Mouse (Mus musculus) midbrain, embryonic 13.5 days (tissue): ENCODE results near the gene Gm11733. TPM values are rescaled to one million over a fixed set of nuclear protein-coding genes. Genes with fewer than 3 reads are reported as not detected.

Source experiments
- ATAC-seq: fragments of 200-750 bp; cut with Nextera tagmentation; 2 replicates; pipeline ENCODE4 v1.8.0; 2017; ENCODE audit warnings: mild to moderate bottlenecking, moderate TSS enrichment, moderate library complexity
- H3K27ac ChIP-seq: fragments of 300-500 bp; sonication (generic); 2 replicates; pipeline ENCODE4 v1.5.1; 2015; ENCODE audit warnings: inconsistent platforms, mild to moderate bottlenecking, moderate library complexity
- H3K27me3 ChIP-seq: fragments of 300-500 bp; sonication (generic); 2 replicates; pipeline ENCODE4 v1.6.1; 2015; ENCODE audit warnings: mild to moderate bottlenecking, inconsistent platforms
- H3K36me3 ChIP-seq: fragments of 300-500 bp; sonication (generic); 2 replicates; pipeline ENCODE4 v1.6.1; 2015; ENCODE audit warnings: mild to moderate bottlenecking, inconsistent platforms
- H3K4me1 ChIP-seq: fragments of 300-500 bp; sonication (generic); replicated peaks from 2 replicates; pipeline ENCODE4 v1.6.1; 2015; ENCODE audit warnings: inconsistent platforms
- H3K4me2 ChIP-seq: fragments of 300-500 bp; sonication (generic); replicated peaks from 2 replicates; pipeline ENCODE4 v1.6.1; 2015; ENCODE audit warnings: moderate library complexity, mild to moderate bottlenecking, inconsistent platforms
- H3K4me3 ChIP-seq: fragments of 300-500 bp; sonication (generic); replicated peaks from 2 replicates; pipeline ENCODE4 v1.5.1; 2015; ENCODE audit warnings: mild to moderate bottlenecking, inconsistent platforms
- H3K9ac ChIP-seq: fragments of 300-500 bp; sonication (generic); replicated peaks from 2 replicates; pipeline ENCODE4 v1.6.1; 2015; ENCODE audit warnings: mild to moderate bottlenecking, inconsistent platforms
- H3K9me3 ChIP-seq: fragments of 300-500 bp; sonication (generic); 2 replicates; pipeline ENCODE4 v1.6.1; 2016; ENCODE audit warnings: mild to moderate bottlenecking, inconsistent platforms
- WGBS: fragments of 180-500 bp; shearing (Covaris S2); methylation state at CpG from one replicate; pipeline ENCODE4 v1.1.7; 2015; 5-methylcytosine and 5-hydroxymethylcytosine counted together
- polyA plus RNA-seq: library from polyadenylated mRNA; unstranded; fragments of >200 nt; fragmentation: Nextera tagmentation; extraction: Ambion mirVana; gene quantifications from 2 replicates; pipeline ENCODE4 v1.2.1, GENCODE M21; 2015

Gene Gm11733
- polyA plus RNA-seq, 1 experiment from 2014 or later = not detected

GRCm38 (mm10) chr11:117466911-117467310, 17.3 kb upstream of the Gm11733 start:
- no peak overlapping the region for H3K4me3 ChIP-seq
- no peaks in the 10 kb centered on the region for H3K27me3 ChIP-seq
- H3K36me3 ChIP-seq = no peaks in the 10 kb centered on the region
- 74% methylated on average over 7 of the region's 7 CpGs for WGBS
- H3K4me2 ChIP-seq = no peak overlapping the region
- H3K27ac ChIP-seq = no peak overlapping the region
- no peak overlapping the region for H3K9ac ChIP-seq
- peaks cover 84% of the 10 kb centered on the region for H3K4me1 ChIP-seq
- no peaks in the 10 kb centered on the region for H3K9me3 ChIP-seq
- no peak for ATAC-seq

GRCm38 (mm10) chr11:117468585-117469363, 15.4 kb upstream of the Gm11733 start:
- Histone ChIP-seq H3K36me3 (no peaks in the 10 kb centered on the region), H3K27ac (peak overlapping the region; percentile 74), H3K4me1 (peaks cover 78% of the 10 kb centered on the region), H3K4me2 (no peak overlapping the region), H3K4me3 (no peak overlapping the region), H3K9me3 (no peaks in the 10 kb centered on the region), H3K27me3 (0 out of 2 replicates have a peak, but pooled peaks cover 4% of the 10 kb centered on the region), H3K9ac (0 out of 2 replicates have a peak overlapping the region, but pooled peaks have one; percentile 19)
- 0 out of 2 replicates have a peak, but pooled peaks have one; percentile 37 for ATAC-seq
- WGBS = 52% methylated on average over 6 of the region's 6 CpGs

GRCm38 (mm10) chr11:117469724-117470123, 14.4 kb upstream of the Gm11733 start:
- H3K27ac ChIP-seq = peak overlapping the region; percentile 74
- ATAC-seq = 0 out of 2 replicates have a peak, but pooled peaks have one; percentile 6
- H3K4me3 ChIP-seq = no peak overlapping the region
- no peaks in the 10 kb centered on the region for H3K9me3 ChIP-seq
- WGBS = 40% methylated on average over 5 of the region's 5 CpGs
- H3K36me3 ChIP-seq = no peaks in the 10 kb centered on the region
- peaks cover 72% of the 10 kb centered on the region for H3K4me1 ChIP-seq
- 0 out of 2 replicates have a peak, but pooled peaks cover 7% of the 10 kb centered on the region for H3K27me3 ChIP-seq
- H3K9ac ChIP-seq = no peak overlapping the region
- H3K4me2 ChIP-seq = no peak overlapping the region

- Histone ChIP-seq H3K9me3 (no peaks in the 10 kb centered on the region), H3K4me1 (peaks cover 64% of the 10 kb centered on the region), H3K36me3 (no peaks in the 10 kb centered on the region), H3K4me2 (no peak overlapping the region), H3K27ac (no peak overlapping the region), H3K9ac (no peak overlapping the region), H3K27me3 (0 out of 2 replicates have a peak, but pooled peaks cover 7% of the 10 kb centered on the region), H3K4me3 (no peak overlapping the region)
- ATAC-seq = no peak
- WGBS = 94% methylated on average over 12 of the region's 12 CpGs
These were observed 13.5 kb upstream of the Gm11733 start for GRCm38 (mm10) chr11:117470586-117471195.

- Histone ChIP-seq H3K9ac (no peak overlapping the region), H3K36me3 (no peaks in the 10 kb centered on the region), H3K9me3 (no peaks in the 10 kb centered on the region), H3K4me3 (no peak overlapping the region), H3K4me2 (no peak overlapping the region), H3K27me3 (0 out of 2 replicates have a peak, but pooled peaks cover 7% of the 10 kb centered on the region), H3K27ac (peak overlapping the region; percentile 47), H3K4me1 (peaks cover 60% of the 10 kb centered on the region)
- ATAC-seq = no peak
- 43% methylated on average over 14 of the region's 14 CpGs for WGBS
These were observed 12.4 kb upstream of the Gm11733 start for GRCm38 (mm10) chr11:117471625-117472283.

DNA sequence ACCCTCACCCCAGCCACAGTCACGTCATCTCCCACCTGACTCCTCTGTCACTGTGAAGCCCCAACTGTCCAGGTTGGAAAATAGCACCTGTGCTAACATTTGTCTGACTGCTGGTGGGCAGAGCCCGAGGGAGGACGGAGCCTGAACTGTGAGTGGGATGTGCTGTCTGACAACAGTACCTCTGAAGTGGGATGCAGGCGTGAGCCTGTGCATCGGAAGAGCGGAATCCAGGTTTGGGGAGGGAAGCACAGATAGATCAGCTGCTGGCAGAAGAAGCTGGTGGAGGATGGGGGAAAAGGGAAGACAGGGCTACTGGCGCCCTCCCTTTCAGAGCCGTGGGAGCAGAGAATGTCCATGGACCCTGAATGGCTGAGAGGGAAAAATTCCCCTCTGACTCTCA, 11.3 kb upstream of the Gm11733 start:
- Histone ChIP-seq H3K4me2 (no peak overlapping the region), H3K9me3 (no peaks in the 10 kb centered on the region), H3K9ac (no peak overlapping the region), H3K36me3 (no peaks in the 10 kb centered on the region), H3K4me1 (peaks cover 57% of the 10 kb centered on the region), H3K27me3 (0 out of 2 replicates have a peak, but pooled peaks cover 7% of the 10 kb centered on the region), H3K27ac (no peak overlapping the region), H3K4me3 (no peak overlapping the region)
- no peak for ATAC-seq
- 71% methylated on average over 8 of the region's 8 CpGs for WGBS

DNA sequence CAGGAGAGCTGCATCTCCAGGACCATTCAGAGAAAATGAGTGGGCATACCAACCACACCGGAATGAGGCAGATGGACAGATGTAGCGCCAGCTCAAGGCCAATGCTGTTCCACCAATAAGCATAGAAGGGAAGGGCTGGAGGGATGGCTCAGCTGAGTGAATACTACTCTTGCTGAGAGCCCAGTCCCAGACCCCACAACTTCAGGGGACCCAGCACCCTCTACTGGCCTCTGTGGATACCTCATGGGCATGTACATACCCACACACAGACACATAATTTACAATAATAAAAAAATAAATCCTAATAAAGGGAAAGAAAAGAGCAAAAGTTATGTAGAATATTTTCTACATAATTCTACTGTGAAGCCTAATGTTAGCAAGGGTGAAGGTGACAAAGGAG, 9.0 kb upstream of the Gm11733 start:
- Histone ChIP-seq H3K9me3 (no peaks in the 10 kb centered on the region), H3K36me3 (no peaks in the 10 kb centered on the region), H3K27me3 (0 out of 2 replicates have a peak, but pooled peaks cover 7% of the 10 kb centered on the region), H3K4me1 (peaks cover 57% of the 10 kb centered on the region), H3K27ac (no peak overlapping the region), H3K4me2 (no peak overlapping the region), H3K9ac (no peak overlapping the region), H3K4me3 (no peak overlapping the region)
- no peak for ATAC-seq
- WGBS = 100% methylated on average over 2 of the region's 2 CpGs

GRCm38 (mm10) chr11:117475669-117476068, 8.5 kb upstream of the Gm11733 start:
- H3K4me1 ChIP-seq = peaks cover 57% of the 10 kb centered on the region
- no peak overlapping the region for H3K4me2 ChIP-seq
- H3K27me3 ChIP-seq = 0 out of 2 replicates have a peak, but pooled peaks cover 7% of the 10 kb centered on the region
- no peak for ATAC-seq
- H3K4me3 ChIP-seq = no peak overlapping the region
- no peak overlapping the region for H3K27ac ChIP-seq
- 36% methylated on average over 10 of the region's 10 CpGs for WGBS
- H3K36me3 ChIP-seq = no peaks in the 10 kb centered on the region
- no peaks in the 10 kb centered on the region for H3K9me3 ChIP-seq
- H3K9ac ChIP-seq = no peak overlapping the region

GRCm38 (mm10) chr11:117476554-117477107, 7.5 kb upstream of the Gm11733 start:
- Histone ChIP-seq H3K4me3 (no peak overlapping the region), H3K36me3 (no peaks in the 10 kb centered on the region), H3K9ac (no peak overlapping the region), H3K4me2 (no peak overlapping the region), H3K4me1 (peaks cover 59% of the 10 kb centered on the region), H3K27me3 (peaks cover 13% of the 10 kb centered on the region; the same call in 1 of the 2 replicates), H3K9me3 (no peaks in the 10 kb centered on the region), H3K27ac (no peak overlapping the region)
- WGBS = 54% methylated on average over 5 of the region's 5 CpGs
- no peak for ATAC-seq

GRCm38 (mm10) chr11:117478271-117479006, 5.7 kb upstream of the Gm11733 start:
- peaks cover 11% of the 10 kb centered on the region; the same call in 1 of the 2 replicates for H3K27me3 ChIP-seq
- H3K9ac ChIP-seq = no peak overlapping the region
- no peaks in the 10 kb centered on the region for H3K36me3 ChIP-seq
- H3K27ac ChIP-seq = peak overlapping the region; percentile 98
- WGBS = 40% methylated on average over 10 of the region's 10 CpGs
- no peak for ATAC-seq
- H3K4me1 ChIP-seq = peaks cover 62% of the 10 kb centered on the region
- H3K4me3 ChIP-seq = no peak overlapping the region
- no peaks in the 10 kb centered on the region for H3K9me3 ChIP-seq
- 0 out of 2 replicates have a peak overlapping the region, but pooled peaks have one; percentile 22 for H3K4me2 ChIP-seq
